14 mouse cellular contexts compared by ENCODE assay signal in the genomic region with DNA sequence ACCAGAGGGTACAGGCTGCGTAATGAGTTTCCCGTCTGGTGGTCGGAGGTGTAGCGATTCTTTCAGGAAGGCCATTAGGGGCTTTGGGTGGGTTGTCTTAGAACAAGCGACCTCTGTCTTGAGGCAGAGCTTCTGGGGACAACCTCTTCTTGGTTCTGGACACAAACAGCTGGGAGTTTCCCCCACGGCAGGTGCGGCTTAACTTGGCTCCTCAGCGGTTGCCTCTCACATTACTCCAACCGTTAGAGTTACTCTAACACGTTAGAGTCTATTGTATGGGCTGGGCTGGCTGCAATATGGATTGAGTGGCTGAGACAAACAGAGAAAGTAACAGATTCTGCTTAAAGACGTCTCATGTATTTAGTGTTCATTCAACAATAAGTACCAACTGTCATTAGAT.
"Had no signal": no experiment of that assay in that cellular context is flagged by ENCODE, and none has a peak within 500 bp of the region (broad histone marks: within the 10 kb centered on the region; RNA-seq: fewer than 3 reads in every experiment).

No protein-coding gene starts in this region.

- H3K9ac ChIP-seq: liver, embryonic 13.5 days; midbrain, embryonic 12.5 days; midbrain, embryonic 15.5 days; neural tube, embryonic 13.5 days had no signal

- H3K4me1 ChIP-seq: midbrain, embryonic 12.5 days; midbrain, embryonic 15.5 days had no signal

- ATAC-seq: midbrain, embryonic 15.5 days had no signal

- H3K27me3 ChIP-seq: liver, embryonic 13.5 days; midbrain, embryonic 12.5 days; midbrain, embryonic 15.5 days; neural tube, embryonic 13.5 days had no signal

- H3K36me3 ChIP-seq: liver, embryonic 13.5 days; midbrain, embryonic 12.5 days; midbrain, embryonic 15.5 days; neural tube, embryonic 13.5 days had no signal

- H3K4me2 ChIP-seq: liver, embryonic 13.5 days; midbrain, embryonic 12.5 days; midbrain, embryonic 15.5 days; neural tube, embryonic 13.5 days had no signal

- H3K9me3 ChIP-seq: liver, embryonic 13.5 days; midbrain, embryonic 12.5 days; midbrain, embryonic 15.5 days; neural tube, embryonic 13.5 days had no signal

- H3K4me3 ChIP-seq: layer of hippocampus, adult 2 months; liver, embryonic 13.5 days; midbrain, embryonic 12.5 days; midbrain, embryonic 15.5 days; neural tube, embryonic 13.5 days had no signal

- DNase-seq: layer of hippocampus, adult 9-11 months; liver, embryonic 13.5 days; lung, adult 2 months; retina, postnatal 1 day; right cerebral cortex, postnatal 25 days; thymus, adult 2 months; thymus, postnatal 14 days; thymus, postnatal 4 days had no signal

- H3K27ac ChIP-seq: kidney, postnatal 0 days; layer of hippocampus, adult 2 months; liver, embryonic 13.5 days; macrophage; midbrain, embryonic 12.5 days; midbrain, embryonic 15.5 days; neural tube, embryonic 13.5 days had no signal
